Mouse (Mus musculus): ENCODE measurements around the gene Gpsm1.

DNA sequence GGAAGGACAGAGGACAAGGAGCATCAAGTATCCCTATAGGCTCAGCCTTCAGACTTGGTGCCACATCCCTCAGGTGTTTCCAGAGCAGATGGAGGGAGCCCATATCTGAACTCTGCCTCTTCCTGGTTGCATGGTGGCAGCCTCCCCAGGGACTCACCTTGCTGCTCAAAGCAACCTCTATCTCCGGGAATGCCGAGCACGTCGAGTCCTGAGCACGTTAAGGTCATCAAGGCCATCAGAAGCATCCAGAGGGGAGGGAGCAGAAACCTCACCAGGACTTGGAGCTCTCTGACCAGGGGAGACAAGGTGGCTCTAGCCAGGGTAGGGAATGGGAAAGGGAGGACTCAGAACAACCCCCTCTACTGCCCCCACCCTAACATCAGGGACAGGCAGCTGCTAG is 48.2 kb downstream of the Gpsm1 start:
- TF ChIP-seq GATA1 (IDR thresholded peaks at IDR 0.05; ENCODE audit: borderline replicate concordance, low read length) (no peak), FLI1 (IDR thresholded peaks at IDR 0.05; ENCODE audit: low read length) (no peak)
